Mouse (Mus musculus) spleen, adult 2 months (tissue): ENCODE data around the gene Cdc42.

Experiments
- CTCF ChIP-seq: fragments of 200-500 bp; IDR thresholded peaks from 2 replicates; pipeline ENCODE4 v1.5.1; 2011; ENCODE audit warnings: mild to moderate bottlenecking, inconsistent platforms; ENCODE audit not compliant: insufficient read depth, insufficient read length, insufficient replicate concordance; ENCODE audit errors: extremely low read depth
- POLR2A ChIP-seq: fragments of 200-500 bp; IDR thresholded peaks from 2 replicates; pipeline ENCODE4 v1.6.1; 2011; ENCODE audit warnings: low read depth, low read length, inconsistent platforms

DNA sequence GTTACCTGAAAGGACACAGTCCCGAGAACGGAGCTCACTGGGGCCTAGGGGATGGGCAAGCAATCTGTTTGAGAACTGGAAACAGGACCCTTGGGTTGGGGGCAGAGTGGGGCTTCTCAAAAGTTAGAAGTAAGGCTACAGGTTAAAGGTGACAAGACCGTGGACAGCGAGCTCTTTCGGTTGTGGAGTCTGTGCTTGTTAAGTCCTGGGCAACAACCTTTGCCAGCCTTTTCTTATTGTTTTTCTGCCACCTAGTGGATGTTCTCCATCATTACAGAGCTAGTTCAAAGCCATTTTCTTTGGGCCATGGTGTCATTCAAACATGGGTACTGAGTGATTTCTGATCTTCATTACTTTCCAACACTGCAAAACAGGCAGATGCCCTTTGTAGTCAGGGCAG, 49.1 kb downstream of the Cdc42 start:
- no peak for TF ChIP-seq POLR2A
- no peak for TF ChIP-seq CTCF
